Mouse (Mus musculus) heart, adult 2 months (tissue): ENCODE measurements around the gene Mitd1. TPM values are rescaled to one million over a fixed set of nuclear protein-coding genes. Genes with fewer than 3 reads are reported as not detected.

ENCODE experiments used
- DNase-seq, 2 experiments: peaks; one replicate each; pipeline ENCODE4 v3.0.0; 2021
- H3K27ac ChIP-seq: fragments of 200-600 bp; 2 replicates; pipeline ENCODE4 v1.8.1; 2022
- H3K27me3 ChIP-seq: fragments of 200-500 bp; 2 replicates; pipeline ENCODE4 v1.6.1; 2012; ENCODE audit warnings: mild to moderate bottlenecking, low read length, inconsistent platforms, mixed read lengths; ENCODE audit not compliant: control insufficient read depth, insufficient read depth
- H3K36me3 ChIP-seq: fragments of 200-500 bp; 2 replicates; pipeline ENCODE4 v1.6.1; 2012; ENCODE audit warnings: low read length, inconsistent platforms; ENCODE audit not compliant: control insufficient read depth, insufficient read depth
- H3K4me1 ChIP-seq: fragments of 200-500 bp; 2 replicates; pipeline ENCODE4 v1.6.1; 2011; ENCODE audit warnings: low read length; ENCODE audit not compliant: control insufficient read depth, insufficient read depth
- H3K4me3 ChIP-seq: fragments of 200-600 bp; 2 replicates; pipeline ENCODE4 v1.8.1; 2022
- H3K79me2 ChIP-seq: fragments of 200-500 bp; replicated peaks from 2 replicates; pipeline ENCODE4 v1.6.1; 2012; ENCODE audit warnings: mild to moderate bottlenecking, inconsistent platforms, low read length, moderate library complexity, mixed read lengths; ENCODE audit not compliant: control insufficient read depth, insufficient read depth
- H3K9ac ChIP-seq: fragments of 200-500 bp; 2 replicates; pipeline ENCODE4 v1.6.1; 2012; ENCODE audit warnings: low read depth, mild to moderate bottlenecking, control low read depth, inconsistent platforms, low read length, mixed read lengths
- CTCF ChIP-seq: fragments of 200-600 bp; IDR thresholded peaks from 2 replicates; pipeline ENCODE4 v1.8.1; 2022; ENCODE audit warnings: antibody characterized with exemption, mild to moderate bottlenecking, moderate library complexity
- EP300 ChIP-seq: fragments of 200-500 bp; IDR thresholded peaks from 2 replicates; pipeline ENCODE4 v1.6.1; 2011; ENCODE audit warnings: low read depth, low read length, control low read depth; ENCODE audit not compliant: insufficient read depth
- POLR2A ChIP-seq: fragments of 200-500 bp; IDR thresholded peaks from 2 replicates; pipeline ENCODE4 v1.6.1; 2011; ENCODE audit warnings: mild to moderate bottlenecking, low read depth, low read length, control low read depth; ENCODE audit not compliant: insufficient read depth
- WGBS: fragments of 180-500 bp; shearing (Covaris S2); methylation state at CpG from one replicate; pipeline ENCODE4 v1.1.7; 2018; 5-methylcytosine and 5-hydroxymethylcytosine counted together
- intact Hi-C: fragments of 180-260 bp; cut with DNase I; formaldehyde crosslinking; loops from one replicate; pipeline ENCODE4 v1.15.1; 2025
- polyA plus RNA-seq: library from polyadenylated mRNA; depleted of rRNA; stranded (reverse); fragments of >200 nt; gene quantifications from 2 replicates; pipeline ENCODE4 v1.2.3, GENCODE M21; 2012; rRNA removed
- total RNA-seq, 2 experiments: library from RNA; stranded (reverse); gene quantifications; 2 replicates each; pipeline ENCODE4 v1.2.3; 2021

The Mitd1 gene
- total and polyA plus RNA-seq, 3 experiments, result 2.3 to 3.5 (median 3.3) TPM

- intact Hi-C loops, result no loop called here
- TF ChIP-seq CTCF (no peak), EP300 (no peak), POLR2A (no peak)
- H3K27me3 ChIP-seq, result no peaks in the 10 kb centered on the region
- H3K27ac ChIP-seq, result no peak overlapping the region
- DNase-seq, result no peak
- H3K4me3 ChIP-seq, result no peak overlapping the region
- H3K9ac ChIP-seq, result no peak overlapping the region
- no peaks in the 10 kb centered on the region for H3K36me3 ChIP-seq
- 85% methylated on average over 8 of the region's 8 CpGs for WGBS
- H3K4me1 ChIP-seq, result no peaks in the 10 kb centered on the region
- H3K79me2 ChIP-seq, result no peaks in the 10 kb centered on the region
Measured at GRCm38 (mm10) chr1:37846878-37847277, 43.3 kb downstream of the Mitd1 start.

- DNase-seq, result no peak
- Histone ChIP-seq H3K27me3 (no peaks in the 10 kb centered on the region), H3K4me3 (no peak overlapping the region), H3K36me3 (no peaks in the 10 kb centered on the region), H3K79me2 (no peaks in the 10 kb centered on the region), H3K9ac (no peak overlapping the region), H3K4me1 (no peaks in the 10 kb centered on the region), H3K27ac (no peak overlapping the region)
- intact Hi-C loops, result no loop called here
- no peak for TF ChIP-seq CTCF
- no peak for TF ChIP-seq POLR2A
- TF ChIP-seq EP300, result no peak
- WGBS, result 62% methylated on average over 2 of the region's 2 CpGs
Measured at GRCm38 (mm10) chr1:37831681-37832080, 58.5 kb downstream of the Mitd1 start.

Other genes with a start within 250 kb of the Mitd1 start
- under 1 TPM; 0.55 to 0.60 TPM for gene 2010300C02Rik, start 170.3 kb downstream of the Mitd1 start, total RNA-seq
- 0.91 and 1.1 TPM in 2 replicates for gene 2010300C02Rik, start 170.3 kb downstream of the Mitd1 start, polyA plus RNA-seq
- 1 to 10 TPM; 3.7 to 4.1 TPM for gene Tsga10, start 24.0 kb downstream of the Mitd1 start, total RNA-seq
- 0.80 and 1.6 TPM in 2 replicates for gene Tsga10, start 24.0 kb downstream of the Mitd1 start, polyA plus RNA-seq
- 10 to 100 TPM; 11.6 to 13.2 TPM for gene Lipt1, start 18.7 kb downstream of the Mitd1 start, total RNA-seq
- gene Lipt1, start 18.7 kb downstream of the Mitd1 start, polyA plus RNA-seq, result 6.8 and 6.9 TPM in 2 replicates
- gene Mrpl30, start 66 bp upstream of the Mitd1 start, total RNA-seq, result 100 to 1,000 TPM; 374 to 447 TPM
- 130 and 191 TPM in 2 replicates for gene Mrpl30, start 66 bp upstream of the Mitd1 start, polyA plus RNA-seq
- not detected for gene Lyg2, start 26.1 kb upstream of the Mitd1 start, total RNA-seq
- gene Lyg2, start 26.1 kb upstream of the Mitd1 start, polyA plus RNA-seq, result not detected in 2 replicates
- gene Lyg1, start 67.3 kb upstream of the Mitd1 start, total RNA-seq, result not detected
- not detected in 2 replicates for gene Lyg1, start 67.3 kb upstream of the Mitd1 start, polyA plus RNA-seq
- 10 to 100 TPM; 52.6 to 53.7 TPM for gene Txndc9, start 107.5 kb upstream of the Mitd1 start, total RNA-seq
- 7.7 and 16.7 TPM in 2 replicates for gene Txndc9, start 107.5 kb upstream of the Mitd1 start, polyA plus RNA-seq
- gene Eif5b, start 107.6 kb upstream of the Mitd1 start, total RNA-seq, result 10 to 100 TPM; 47.6 to 54.0 TPM
- gene Eif5b, start 107.6 kb upstream of the Mitd1 start, polyA plus RNA-seq, result 8.6 and 20.0 TPM in 2 replicates
- gene Rev1, start 239.4 kb upstream of the Mitd1 start, total RNA-seq, result 10 to 100 TPM; 14.0 to 16.1 TPM
- gene Rev1, start 239.4 kb upstream of the Mitd1 start, polyA plus RNA-seq, result 4.8 and 10.0 TPM in 2 replicates